Mouse (Mus musculus) megakaryocyte progenitor cell, adult 5-6 weeks (primary cell): ENCODE measurements at regions not wholly inside any gene's neighbourhood (a gene's known extent, or its start where the extent isn't known, plus 50 kb on each side); places are given as distances from the start of the nearest gene placed in this dataset.

Experiments
- ATAC-seq: replicated peaks from 2 replicates; pipeline ENCODE4 v1.8.0; 2016; ENCODE audit warnings: mild to moderate bottlenecking, moderate TSS enrichment, inconsistent platforms; ENCODE audit not compliant: poor library complexity

DNA sequence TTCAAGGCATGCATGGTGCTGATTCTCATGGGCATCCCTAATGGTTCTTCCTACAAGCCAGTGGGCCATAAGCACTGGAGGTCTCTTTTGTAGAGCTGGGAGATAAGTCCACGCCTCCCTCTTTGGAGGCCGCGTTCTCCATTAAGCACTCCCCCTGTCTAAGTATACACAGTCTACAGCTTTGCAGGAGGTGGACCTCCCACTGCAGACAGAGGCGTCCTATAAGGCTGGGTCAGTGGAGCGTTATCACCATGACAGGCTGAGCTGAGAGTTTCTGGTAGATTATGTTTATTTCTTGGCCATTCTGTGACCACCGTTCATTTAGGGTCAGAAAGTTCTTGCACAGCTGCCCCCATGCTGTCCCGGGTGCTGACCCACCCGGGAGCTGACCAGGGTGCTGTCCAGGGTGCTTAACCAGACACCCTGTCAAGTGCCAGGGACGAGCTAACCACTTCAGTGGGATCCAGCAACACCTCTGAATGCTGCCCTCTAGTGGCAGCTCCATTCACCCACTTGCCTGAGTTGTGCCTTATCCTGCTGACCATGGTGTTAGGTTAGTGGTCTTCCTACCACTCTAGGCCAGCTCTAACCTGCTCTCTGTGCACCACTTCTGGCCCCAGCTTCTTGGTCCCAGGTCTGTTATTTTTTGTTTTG, 248.6 kb upstream of the Cdh4 start:
- peak; percentile 100 for ATAC-seq

DNA sequence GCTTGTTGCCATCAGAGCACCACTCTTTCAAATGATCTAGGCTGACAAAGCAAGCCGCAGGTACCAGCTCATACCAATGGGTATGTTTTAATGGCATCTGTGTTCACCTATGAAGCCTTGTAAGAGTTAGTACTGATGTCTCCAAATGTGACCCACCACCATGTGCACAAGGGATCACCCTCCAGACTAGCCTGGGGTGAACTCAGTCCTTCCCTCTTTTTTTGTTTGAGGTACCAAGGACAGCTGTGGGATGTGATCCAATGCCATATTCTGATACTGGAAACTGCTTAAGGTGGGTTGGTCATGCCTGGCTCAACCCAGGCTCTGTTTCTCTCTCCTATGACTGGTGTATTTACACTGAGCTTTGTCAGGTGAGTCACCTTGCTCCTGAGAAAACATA, 244.8 kb upstream of the Cdh4 start:
- ATAC-seq = no peak

DNA sequence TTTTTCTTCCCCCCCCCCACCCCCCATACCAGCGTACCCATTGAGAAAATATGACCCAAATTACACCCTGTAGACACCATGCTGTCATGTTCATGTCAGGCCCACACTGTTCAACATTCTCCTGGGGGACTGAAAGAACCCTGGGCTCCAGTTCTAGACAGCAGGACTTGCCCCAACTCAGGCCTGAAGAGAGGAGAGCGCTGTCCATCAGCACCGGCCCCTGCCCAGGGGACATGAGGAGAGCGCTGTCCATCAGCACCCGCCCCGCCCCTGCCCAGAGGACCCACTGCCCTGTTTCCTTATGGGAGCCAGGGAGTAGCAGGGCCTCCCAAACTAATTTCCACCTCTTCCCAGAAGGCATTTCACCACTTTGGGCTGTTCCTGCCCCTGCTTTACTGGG, 241.7 kb upstream of the Cdh4 start:
- ATAC-seq = peak; percentile 64

DNA sequence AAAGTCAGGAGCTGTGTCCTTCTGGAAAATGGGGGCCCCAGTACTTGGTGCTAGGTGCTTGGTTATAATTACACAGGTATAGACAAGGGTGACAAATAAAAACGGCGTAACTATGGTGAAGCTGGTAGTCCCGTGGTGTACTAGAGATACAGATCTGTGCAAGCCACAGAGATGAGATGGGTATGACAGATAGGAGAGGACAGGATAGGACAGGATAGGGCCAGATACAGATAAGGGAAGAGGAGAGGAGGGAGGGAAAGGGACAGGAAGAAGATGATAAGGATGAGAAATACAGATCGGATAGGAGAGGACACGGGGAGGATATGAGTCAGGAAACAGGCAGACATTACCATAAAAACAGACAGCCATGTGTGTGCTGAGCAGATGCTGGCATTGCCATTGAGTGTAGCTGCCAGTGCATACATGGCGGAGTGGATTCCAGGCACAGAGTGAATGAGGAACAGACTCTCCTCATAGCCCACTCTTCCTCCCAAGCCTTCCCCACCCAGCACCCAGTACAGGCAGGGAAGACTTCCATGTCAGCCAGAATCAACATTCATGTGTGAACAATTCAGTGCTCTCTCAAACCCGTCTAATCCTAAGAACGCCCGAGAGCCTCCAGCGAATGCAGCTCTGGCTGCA, 231.9 kb upstream of the Cdh4 start:
- no peak for ATAC-seq

DNA sequence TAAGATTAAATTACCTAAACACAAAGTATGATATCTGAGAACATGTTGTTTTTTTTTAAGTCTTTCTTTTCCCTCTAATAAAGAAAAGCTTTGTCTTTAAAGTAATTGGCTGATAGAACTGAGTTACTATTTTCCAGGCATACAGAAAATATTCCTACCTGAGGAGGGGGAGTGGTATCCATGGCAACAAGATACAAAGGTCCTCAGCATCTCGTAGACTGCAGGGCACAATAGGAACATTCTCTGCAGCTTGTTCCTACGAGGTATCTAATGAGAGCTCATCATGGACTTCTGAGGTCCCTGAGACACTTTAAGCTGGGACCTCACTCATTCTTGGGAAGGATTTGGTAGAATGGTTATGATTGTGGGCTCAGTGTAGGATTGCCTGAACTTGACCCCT, 225.5 kb upstream of the Cdh4 start:
- ATAC-seq = no peak

DNA sequence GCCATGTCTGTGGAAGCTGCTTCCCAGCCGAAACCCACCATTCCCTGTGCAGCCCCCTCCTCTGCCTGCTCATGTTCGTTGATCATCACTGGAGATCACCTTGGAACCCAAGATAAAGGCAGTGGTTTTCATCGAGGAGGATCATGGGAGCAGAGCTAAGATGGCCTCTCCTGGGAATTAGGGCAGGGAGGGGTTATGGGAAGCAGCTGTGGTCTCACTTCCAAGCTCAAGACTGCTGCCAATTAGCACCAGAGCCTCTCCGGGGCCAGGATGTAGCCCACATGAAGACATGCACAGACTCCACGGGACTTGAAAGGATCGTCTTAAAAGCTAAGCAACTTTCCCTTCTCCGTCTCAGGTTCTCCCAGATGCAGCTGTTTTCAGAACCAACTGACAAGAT, 214.1 kb upstream of the Cdh4 start:
- no peak for ATAC-seq

DNA sequence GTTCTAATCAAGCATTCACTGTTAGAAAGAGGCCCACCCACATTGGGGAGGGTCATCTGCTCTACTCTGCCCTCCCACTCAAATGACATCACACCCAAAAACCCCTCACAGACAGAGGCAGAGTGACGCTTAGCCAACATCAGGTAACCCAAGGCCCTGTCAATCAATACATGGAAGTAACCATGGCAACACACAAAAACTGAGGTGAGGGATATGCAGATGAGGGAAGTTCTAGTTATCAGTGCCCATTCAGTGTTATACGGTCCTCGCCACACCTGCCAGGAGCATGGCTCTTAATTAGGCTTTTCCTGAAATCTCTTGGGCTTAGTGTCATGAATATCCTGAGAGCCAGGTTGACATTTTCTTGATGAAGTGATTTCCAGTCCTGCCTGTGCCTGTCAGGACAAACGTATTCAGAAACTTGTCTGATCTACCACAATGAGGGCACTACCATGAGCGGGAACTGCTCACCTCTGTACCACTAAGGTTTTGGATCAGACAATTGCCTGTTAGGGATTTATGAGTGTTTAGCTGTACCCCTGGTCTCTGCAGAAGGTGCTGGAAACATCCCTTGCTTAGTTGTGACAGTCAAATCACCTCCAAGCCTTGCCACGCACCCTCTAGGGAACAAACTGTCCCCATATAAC, 210.4 kb upstream of the Cdh4 start:
- ATAC-seq = no peak

DNA sequence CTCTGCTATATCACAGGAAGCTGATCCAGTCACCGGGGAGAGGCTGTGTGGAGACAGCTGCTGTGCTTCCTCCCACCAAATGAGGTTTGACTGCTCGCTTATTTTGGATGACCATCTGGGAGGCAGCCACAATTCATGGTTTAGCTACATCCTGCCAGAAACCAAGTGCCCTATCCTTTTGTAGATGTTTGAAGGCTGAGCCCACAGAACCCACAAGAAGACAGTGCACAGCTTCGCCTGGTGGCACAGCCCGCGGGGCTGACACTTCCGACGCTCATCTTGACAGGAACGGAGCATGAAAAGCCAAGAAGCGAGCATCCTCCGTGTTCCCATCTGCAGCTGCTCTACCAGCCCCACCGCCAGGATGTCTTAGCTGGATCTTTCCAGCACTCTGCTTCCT, 204.1 kb upstream of the Cdh4 start:
- ATAC-seq = no peak

DNA sequence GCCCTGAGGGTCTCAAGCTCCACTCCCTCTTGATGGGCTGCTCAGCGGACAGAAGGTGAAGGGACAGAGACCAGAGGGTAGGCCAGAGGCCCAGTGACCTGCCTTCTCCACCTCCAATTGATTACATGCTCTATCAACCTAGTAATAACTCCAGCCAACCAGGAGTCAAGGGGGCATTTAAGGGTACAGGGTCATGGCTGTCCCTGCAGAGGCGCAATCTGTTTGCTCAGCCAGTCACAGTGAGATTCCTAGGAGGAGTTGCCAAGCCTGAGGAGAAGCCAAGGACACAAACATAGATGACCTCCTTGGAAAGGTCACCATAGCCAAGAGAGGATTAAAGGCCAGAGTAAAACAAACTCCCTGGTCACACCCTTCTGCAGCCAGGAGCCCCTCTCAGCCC, 181.3 kb upstream of the Cdh4 start:
- ATAC-seq = no peak

DNA sequence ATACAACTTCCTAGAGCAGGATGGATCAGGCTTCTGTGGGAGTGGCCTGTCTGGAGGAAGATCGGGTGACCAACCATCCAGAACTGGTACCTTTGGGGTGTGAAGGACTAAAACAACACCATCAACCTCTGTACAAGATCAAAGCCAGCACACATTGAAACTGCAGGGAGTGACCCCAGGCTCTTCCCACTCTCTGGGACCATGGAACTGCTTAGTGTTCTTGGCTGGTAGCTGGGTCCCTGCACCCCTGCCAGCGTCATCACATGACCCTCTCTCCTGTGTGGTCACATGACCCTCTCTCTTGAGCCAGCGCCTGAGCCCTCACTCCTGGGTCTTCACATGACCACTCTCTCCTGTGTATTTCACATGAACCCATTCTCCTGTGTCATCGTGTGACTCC, 178.3 kb upstream of the Cdh4 start:
- ATAC-seq = no peak

DNA sequence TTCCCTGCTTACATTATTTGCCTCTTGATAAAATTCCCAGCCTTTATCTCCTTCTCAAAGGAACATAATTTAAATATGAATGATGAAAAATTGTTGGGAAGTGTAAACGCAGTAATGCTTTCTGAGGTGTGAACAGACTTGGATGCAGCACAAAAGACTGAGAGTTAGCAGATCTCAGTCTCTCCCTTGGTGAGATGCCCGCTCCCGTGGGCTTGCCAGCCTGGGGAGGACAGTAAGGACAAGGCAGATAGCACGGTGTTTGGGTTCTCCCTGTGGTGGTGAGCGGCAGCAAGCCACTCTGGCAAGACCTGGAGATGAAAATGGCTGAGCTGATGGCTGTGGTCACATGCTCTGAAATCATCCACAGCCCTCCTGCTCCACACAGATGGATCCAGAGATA, 176.8 kb upstream of the Cdh4 start:
- ATAC-seq = no peak

DNA sequence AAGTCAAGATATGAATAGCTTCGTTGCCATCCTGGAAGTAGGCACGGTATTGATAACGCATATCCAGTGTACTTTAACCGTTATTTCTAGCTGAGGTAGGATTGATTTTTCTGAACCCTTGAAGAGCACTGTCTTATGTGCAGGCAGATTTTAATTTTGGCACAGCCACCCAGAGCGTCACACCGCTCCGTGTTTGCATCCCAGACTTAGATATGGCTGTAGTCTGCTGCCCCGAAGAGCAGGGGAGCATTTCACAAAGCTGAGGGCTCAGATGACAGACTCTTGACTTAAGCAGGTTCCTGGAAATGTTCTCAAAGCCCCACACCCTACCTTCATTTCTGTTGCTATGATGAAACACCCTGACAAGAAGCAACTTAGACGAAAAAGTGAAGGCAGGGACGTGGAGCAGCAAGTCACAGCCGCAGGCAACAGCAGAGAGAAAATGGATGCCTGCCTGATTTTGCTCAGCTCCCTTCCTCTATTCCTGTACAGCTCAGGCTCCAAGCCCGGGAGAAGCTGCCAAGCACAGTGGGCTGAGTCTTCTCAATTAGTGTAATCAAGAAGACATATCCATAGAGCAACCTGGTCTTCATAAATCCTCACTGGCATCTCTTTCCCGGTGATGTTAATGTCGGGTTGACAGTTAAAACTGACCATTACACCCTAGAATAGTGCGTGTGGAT, 164.9 kb upstream of the Cdh4 start:
- no peak for ATAC-seq

DNA sequence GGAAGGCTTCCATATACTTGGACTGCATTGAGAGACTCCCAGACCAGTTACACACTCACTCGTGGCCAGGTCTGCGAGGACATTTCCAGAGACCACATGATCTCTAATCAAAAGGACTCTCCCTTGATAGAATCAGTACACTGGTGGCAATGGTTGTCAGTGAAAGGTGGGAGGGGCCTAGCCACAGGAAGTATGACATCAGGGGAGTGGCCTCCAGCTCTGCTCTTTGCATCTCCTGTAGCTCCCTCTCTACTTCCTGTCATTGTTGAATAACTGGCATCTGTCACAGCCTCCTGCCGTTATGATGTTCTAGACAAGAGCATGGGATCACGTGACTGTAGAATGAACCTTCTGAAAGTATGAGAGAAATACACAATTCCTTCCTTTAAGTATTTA, 164.3 kb upstream of the Cdh4 start:
- no peak for ATAC-seq

DNA sequence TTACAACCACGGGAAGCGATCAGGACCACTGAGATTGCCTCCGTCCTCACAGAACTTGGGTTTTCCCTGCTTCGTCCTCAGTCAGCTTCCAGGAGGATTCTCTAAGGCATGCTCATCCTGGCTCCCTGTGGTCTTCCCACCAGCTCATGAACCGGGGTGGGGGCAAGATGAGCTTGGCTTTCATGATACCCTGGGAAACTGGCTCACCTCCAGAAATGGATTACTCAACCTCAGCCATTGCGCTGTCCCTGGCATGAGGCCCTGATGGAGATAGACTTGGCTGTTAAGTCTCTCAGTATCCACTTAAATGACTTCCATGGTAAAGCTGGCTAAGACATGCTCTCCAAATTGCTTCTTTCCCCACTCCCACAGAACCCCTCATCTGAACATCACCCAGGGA, 160.0 kb upstream of the Cdh4 start:
- no peak for ATAC-seq

DNA sequence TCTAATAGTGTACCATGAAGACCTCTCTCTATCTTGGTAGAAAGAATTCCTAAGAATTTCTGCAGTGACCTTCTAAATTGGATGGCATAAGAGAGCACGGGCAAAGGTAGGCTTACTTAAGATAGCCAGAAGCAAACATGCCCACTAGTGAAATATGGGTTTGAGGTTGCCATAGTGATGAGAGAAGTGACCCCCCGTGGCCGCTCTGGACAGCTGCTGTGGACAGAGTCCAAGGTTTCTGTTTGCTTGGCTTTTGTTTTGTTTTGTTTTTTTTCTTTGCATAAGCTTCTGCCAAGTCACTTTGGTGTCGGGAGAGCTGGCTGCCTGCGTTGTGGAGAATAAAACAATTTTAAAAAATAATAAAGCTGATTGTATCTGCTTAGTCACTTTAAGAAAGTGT, 151.8 kb upstream of the Cdh4 start:
- no peak for ATAC-seq

DNA sequence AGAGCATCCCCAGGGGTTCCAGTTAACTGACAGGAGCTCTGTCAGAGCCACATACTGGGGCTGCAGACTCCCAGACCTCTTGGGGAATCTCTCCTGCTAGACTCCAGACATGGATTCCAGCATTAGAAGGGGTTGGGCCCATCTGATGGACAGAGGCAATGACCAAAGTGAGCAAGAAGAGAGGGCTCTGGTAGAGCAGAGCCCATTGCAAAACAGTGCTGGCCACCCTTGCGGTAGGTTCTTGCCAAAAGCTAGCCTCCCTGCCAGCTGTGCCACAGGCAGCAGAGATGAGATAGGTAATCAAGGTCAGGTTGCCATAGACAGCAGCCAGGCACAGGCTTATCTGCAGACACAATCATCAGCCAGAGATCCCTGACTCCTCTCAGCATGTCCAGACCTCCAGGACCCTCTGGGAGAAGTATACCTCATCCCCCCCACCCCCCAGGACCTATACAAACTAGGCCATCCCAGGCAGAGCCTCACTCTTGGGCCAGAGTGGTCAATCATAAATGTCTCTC, 151.1 kb upstream of the Cdh4 start:
- no peak for ATAC-seq

DNA sequence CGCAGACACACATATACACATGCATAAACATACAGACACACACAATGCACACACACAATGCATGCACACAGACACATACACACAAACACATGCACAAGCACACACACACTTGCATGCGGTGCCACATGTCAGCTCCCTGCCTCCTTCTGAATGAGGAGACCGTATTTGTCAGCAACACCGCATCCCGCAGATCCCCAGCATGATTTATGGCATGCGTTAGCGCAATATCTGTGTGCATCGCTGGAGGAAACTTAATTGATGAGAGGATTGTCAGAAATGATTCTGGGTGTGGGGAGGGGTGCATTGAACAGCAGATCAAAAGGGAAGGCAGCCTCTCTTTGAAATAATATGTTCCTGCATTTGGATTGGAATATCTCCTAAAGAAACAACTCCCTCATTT, 150.3 kb upstream of the Cdh4 start:
- no peak for ATAC-seq

DNA sequence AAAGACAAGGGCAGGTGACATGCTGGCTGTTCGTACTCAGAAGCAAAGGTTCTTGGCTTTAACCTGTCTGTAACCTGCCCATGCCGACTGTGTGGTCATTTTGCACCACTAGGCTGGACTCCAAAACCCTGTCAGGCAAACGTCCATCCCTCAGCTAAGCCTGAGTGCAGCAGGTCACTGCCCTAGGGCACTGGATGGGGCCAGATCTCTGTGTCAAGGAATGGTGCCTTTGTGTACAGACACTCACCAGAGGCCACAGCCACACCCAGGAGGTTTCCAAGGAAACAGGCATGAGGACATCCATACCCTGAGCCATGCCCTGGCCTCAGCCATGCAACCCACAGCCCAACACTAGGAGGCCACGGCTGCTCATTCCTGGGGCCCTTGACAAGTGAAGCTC, 149.7 kb upstream of the Cdh4 start:
- no peak for ATAC-seq

DNA sequence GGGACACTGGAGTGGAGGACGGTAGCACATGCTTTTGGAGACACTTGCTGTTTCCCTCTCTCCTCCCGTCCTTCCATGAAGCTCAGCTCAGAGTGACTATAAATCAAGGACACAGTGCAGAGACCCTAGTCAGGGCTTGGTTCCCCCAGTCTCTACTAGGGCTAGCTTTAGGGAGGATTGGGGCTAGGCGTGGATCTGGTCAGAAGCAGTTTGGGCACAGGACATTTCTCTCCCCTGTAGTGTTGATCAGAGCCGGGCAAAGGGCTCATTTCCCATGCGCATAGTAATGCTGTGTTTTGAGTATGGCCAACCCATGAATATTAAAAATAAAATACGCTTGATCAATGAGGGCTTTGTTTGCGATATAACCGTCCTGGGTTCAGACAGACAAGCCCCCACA, 149.1 kb upstream of the Cdh4 start:
- no peak for ATAC-seq

DNA sequence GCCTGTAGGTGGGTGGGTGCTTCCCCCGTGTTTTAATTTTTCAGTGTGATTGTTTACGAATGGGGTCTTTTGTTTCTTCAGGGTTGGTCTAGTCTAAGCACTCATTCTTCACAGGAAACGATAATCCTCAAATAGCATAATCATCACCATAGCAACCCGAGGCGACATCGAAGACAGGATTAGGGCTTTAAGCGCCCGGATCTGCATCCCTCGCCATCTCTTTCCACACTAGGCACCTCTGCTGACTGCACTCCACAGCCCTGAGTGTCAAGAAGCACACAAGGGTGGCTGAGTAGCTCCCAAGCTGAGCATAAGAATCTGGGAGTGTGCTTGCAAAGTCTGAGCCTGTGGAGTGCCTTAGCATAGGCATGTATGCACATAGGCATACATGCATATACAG, 145.2 kb upstream of the Cdh4 start:
- no peak for ATAC-seq

DNA sequence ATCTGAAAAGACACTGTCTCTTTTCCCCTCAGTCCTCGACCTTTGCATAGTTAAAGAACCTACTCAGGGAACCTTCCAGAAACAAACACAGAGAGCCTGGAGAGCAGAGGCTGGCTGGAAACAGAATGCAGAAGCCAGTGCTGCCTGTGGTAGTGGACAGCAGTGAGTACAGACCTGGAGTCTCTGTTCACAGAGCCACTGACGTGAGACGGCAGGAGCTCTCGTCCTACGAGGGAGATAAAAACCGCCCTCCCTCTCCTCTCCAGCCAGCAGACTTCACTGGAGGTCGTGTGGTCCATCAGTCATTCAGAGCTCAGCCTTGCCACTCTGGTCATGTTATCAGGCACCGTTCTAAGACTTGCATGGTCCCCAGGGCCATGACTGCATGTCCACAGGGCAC, 138.5 kb upstream of the Cdh4 start:
- ATAC-seq = no peak
